Mouse (Mus musculus) liver, embryonic 11.5 days (tissue): ENCODE results near the gene Cerk. TPM values are rescaled to one million over a fixed set of nuclear protein-coding genes. Genes with fewer than 3 reads are reported as not detected.
A peak's percentile ranks its signal among the peaks of the same experiment; 100 is the strongest.

ENCODE experiments used
- ATAC-seq: fragments of 200-750 bp; cut with Nextera tagmentation; replicated peaks from 2 replicates; pipeline ENCODE4 v1.8.0; 2017; ENCODE audit warnings: moderate number of reproducible peaks, mild to moderate bottlenecking, moderate TSS enrichment, moderate library complexity; ENCODE audit not compliant: low FRiP score
- DNase-seq: peaks from one replicate; pipeline ENCODE4 v3.0.0-alpha.2; 2017; ENCODE audit warnings: low spot score
- H3K27ac ChIP-seq: fragments of 300-500 bp; sonication (generic); 2 replicates; pipeline ENCODE4 v1.5.1; 2014; ENCODE audit warnings: mild to moderate bottlenecking, low read depth, low read length, control low read depth
- H3K27me3 ChIP-seq: fragments of 300-500 bp; sonication (generic); replicated peaks from 2 replicates; pipeline ENCODE4 v1.6.1; 2014; ENCODE audit warnings: low read length, mixed read lengths; ENCODE audit not compliant: control insufficient read depth, insufficient read depth
- H3K36me3 ChIP-seq: fragments of 300-500 bp; sonication (generic); 2 replicates; pipeline ENCODE4 v1.6.1; 2014; ENCODE audit warnings: mild to moderate bottlenecking, low read length, moderate library complexity, mixed read lengths; ENCODE audit not compliant: control insufficient read depth, insufficient read depth
- H3K4me1 ChIP-seq: fragments of 300-500 bp; sonication (generic); replicated peaks from 2 replicates; pipeline ENCODE4 v1.6.1; 2014; ENCODE audit warnings: low read length, mixed read lengths; ENCODE audit not compliant: control insufficient read depth, insufficient read depth
- H3K4me2 ChIP-seq: fragments of 300-500 bp; sonication (generic); 2 replicates; pipeline ENCODE4 v1.6.1; 2014; ENCODE audit warnings: mild to moderate bottlenecking, control low read depth, moderate library complexity
- H3K4me3 ChIP-seq: fragments of 300-500 bp; sonication (generic); 2 replicates; pipeline ENCODE4 v1.5.1; 2014; ENCODE audit warnings: low read depth, low read length, control low read depth
- H3K9ac ChIP-seq: fragments of 300-500 bp; sonication (generic); 2 replicates; pipeline ENCODE4 v1.6.1; 2014; ENCODE audit warnings: low read depth, low read length, control low read depth
- H3K9me3 ChIP-seq: fragments of 300-500 bp; sonication (generic); 2 replicates; pipeline ENCODE4 v1.6.1; 2016; ENCODE audit warnings: low read length, inconsistent platforms, mixed read lengths; ENCODE audit not compliant: control insufficient read depth
- WGBS: fragments of 180-500 bp; shearing (Covaris S2); extraction: QIAGEN DNeasy Blood & Tissue Kit; methylation state at CpG from one replicate; pipeline ENCODE4 v1.1.7; 2014; 5-methylcytosine and 5-hydroxymethylcytosine counted together
- polyA plus RNA-seq: library from polyadenylated mRNA; unstranded; fragments of >200 nt; fragmentation: Nextera tagmentation; extraction: Ambion mirVana; gene quantifications from 2 replicates; pipeline ENCODE4 v1.2.1, GENCODE M21; 2014

The Cerk gene
- polyA plus RNA-seq, 1 experiment from 2014 or later = 8.5 TPM

DNA sequence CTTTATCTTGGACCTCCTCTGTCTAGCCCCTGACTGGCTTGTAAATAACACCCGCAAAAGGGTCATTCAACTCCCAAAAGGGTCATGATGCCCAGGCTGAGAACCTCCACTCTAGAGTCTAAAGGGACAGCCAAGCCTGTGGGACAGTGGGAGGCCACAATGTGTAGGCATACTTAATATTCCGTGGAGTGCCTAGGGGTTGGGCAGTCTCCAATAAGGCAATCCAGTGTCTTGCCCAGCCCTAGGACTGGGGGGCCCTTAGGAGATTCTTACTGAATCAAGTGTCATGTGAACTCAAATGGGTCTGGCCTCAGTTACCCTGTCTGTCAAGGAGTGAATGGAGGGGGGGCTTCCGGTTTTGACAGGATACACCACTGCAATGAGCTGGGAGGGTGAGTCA, 56.9 kb downstream of the Cerk start:
- no peaks in the 10 kb centered on the region for H3K9me3 ChIP-seq
- H3K27me3 ChIP-seq = no peaks in the 10 kb centered on the region
- H3K36me3 ChIP-seq = peaks cover 15% of the 10 kb centered on the region; the same call in 1 of the 2 replicates
- H3K4me1 ChIP-seq = no peaks in the 10 kb centered on the region
- no peak overlapping the region for H3K4me3 ChIP-seq
- no peak for DNase-seq
- H3K9ac ChIP-seq = no peak overlapping the region
- 88% methylated on average over 3 of the region's 3 CpGs for WGBS
- no peak overlapping the region for H3K27ac ChIP-seq
- H3K4me2 ChIP-seq = no peak overlapping the region
- no peak for ATAC-seq

GRCm38 (mm10) chr15:86124359-86124758, 61.6 kb downstream of the Cerk start:
- H3K4me1 ChIP-seq = no peaks in the 10 kb centered on the region
- H3K4me3 ChIP-seq = no peak overlapping the region
- no peak overlapping the region for H3K9ac ChIP-seq
- H3K9me3 ChIP-seq = no peaks in the 10 kb centered on the region
- H3K36me3 ChIP-seq = peaks cover 21% of the 10 kb centered on the region
- H3K27ac ChIP-seq = no peak overlapping the region
- no peaks in the 10 kb centered on the region for H3K27me3 ChIP-seq
- ATAC-seq (peak; percentile 41; the same call in 1 of the 2 replicates), DNase-seq (no peak)
- WGBS = 48% methylated on average over 1 of the region's 1 CpGs
- H3K4me2 ChIP-seq = no peak overlapping the region

DNA sequence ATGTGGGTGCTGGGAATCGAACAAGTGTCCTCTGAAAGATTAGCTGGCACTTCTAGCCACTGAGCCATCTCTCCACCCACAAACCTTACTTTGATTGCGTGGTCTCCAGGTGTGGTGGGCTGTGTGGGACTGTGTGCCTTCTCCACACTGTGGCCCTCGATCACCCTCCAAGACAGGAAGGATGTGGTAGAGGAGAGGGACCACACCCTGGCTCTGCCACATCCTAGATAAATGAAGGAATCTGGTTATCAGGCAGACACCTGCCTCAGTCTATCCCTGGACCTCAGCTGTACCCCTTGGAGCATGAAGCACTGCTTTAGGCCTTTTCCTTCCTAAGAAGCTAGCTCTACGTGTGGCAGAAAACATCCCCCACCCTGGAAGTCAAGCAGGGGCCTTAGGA, 62.5 kb downstream of the Cerk start:
- Histone ChIP-seq H3K27ac (no peak overlapping the region), H3K9me3 (no peaks in the 10 kb centered on the region), H3K36me3 (peaks cover 21% of the 10 kb centered on the region), H3K4me3 (no peak overlapping the region), H3K4me2 (no peak overlapping the region), H3K27me3 (no peaks in the 10 kb centered on the region), H3K4me1 (no peaks in the 10 kb centered on the region), H3K9ac (no peak overlapping the region)
- WGBS = 62% methylated on average over 4 of the region's 4 CpGs
- DNase-seq (no peak), ATAC-seq (peak; percentile 50; the same call in 1 of the 2 replicates)

- Histone ChIP-seq H3K4me1 (no peaks in the 10 kb centered on the region), H3K36me3 (peaks cover 17% of the 10 kb centered on the region), H3K27ac (no peak overlapping the region), H3K4me2 (no peak overlapping the region), H3K4me3 (no peak overlapping the region), H3K27me3 (no peaks in the 10 kb centered on the region), H3K9me3 (no peaks in the 10 kb centered on the region), H3K9ac (no peak overlapping the region)
- 89% methylated on average over 9 of the region's 9 CpGs for WGBS
- ATAC-seq = no peak
- no peak for DNase-seq
These were observed 63.5 kb downstream of the Cerk start for GRCm38 (mm10) chr15:86122261-86122949.

DNA sequence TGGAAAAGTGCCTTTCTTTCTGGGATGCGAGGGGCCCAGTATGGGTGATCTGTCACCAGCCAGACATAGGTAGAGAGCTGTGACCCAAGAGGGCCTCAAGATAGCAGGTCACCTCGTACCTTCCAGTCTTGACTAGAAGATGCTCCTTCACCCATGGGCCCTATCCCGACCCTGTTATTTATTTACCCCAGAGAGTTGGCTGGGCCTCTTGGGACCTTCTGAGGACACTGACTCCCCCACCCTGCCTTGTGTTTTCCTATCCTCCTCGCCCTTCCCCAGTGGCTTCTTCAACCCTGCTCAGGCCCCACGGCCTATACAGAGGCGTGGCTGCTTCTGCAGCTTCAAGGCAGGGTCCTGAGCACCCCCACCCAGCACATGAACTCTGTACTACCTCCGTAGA, 66.8 kb downstream of the Cerk start:
- Histone ChIP-seq H3K4me2 (no peak overlapping the region), H3K9ac (no peak overlapping the region), H3K4me3 (no peak overlapping the region), H3K27ac (no peak overlapping the region), H3K27me3 (no peaks in the 10 kb centered on the region), H3K9me3 (no peaks in the 10 kb centered on the region), H3K36me3 (peaks cover 15% of the 10 kb centered on the region), H3K4me1 (peaks cover 14% of the 10 kb centered on the region)
- DNase-seq = no peak
- 75% methylated on average over 7 of the region's 7 CpGs for WGBS
- ATAC-seq = no peak

- ATAC-seq (no peak), DNase-seq (no peak)
- Histone ChIP-seq H3K27ac (no peak overlapping the region), H3K4me2 (no peak overlapping the region), H3K9ac (no peak overlapping the region), H3K9me3 (no peaks in the 10 kb centered on the region), H3K4me3 (no peak overlapping the region), H3K36me3 (peaks cover 8% of the 10 kb centered on the region), H3K4me1 (peaks cover 27% of the 10 kb centered on the region), H3K27me3 (no peaks in the 10 kb centered on the region)
- 73% methylated on average over 15 of the region's 15 CpGs for WGBS
These were observed 68.5 kb downstream of the Cerk start for GRCm38 (mm10) chr15:86117115-86118100.

DNA sequence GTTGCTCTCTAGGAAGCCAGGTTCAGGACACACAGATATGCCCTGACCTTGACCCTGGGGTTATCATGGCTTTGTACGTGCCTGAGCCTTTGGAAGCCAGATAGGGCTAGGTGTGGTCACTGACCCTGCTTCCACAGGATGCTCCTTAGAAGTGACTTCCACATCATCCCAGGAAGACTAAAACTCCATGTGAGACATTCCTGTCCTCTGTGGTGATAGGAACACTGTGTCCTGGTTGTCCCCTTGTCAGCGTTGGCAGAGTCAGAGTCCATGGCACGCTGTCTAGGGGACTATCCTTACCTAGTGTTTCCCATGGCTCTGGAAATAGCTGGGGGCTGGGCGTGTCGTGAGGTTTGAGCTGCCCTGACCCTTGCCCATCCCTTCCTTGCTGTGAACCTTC, 69.5 kb downstream of the Cerk start:
- H3K27ac ChIP-seq = no peak overlapping the region
- no peak overlapping the region for H3K4me2 ChIP-seq
- ATAC-seq = no peak
- peaks cover 5% of the 10 kb centered on the region; the same call in 1 of the 2 replicates for H3K36me3 ChIP-seq
- no peak overlapping the region for H3K4me3 ChIP-seq
- no peaks in the 10 kb centered on the region for H3K9me3 ChIP-seq
- peaks cover 34% of the 10 kb centered on the region for H3K4me1 ChIP-seq
- H3K9ac ChIP-seq = no peak overlapping the region
- DNase-seq = no peak
- WGBS = 50% methylated on average over 5 of the region's 5 CpGs
- no peaks in the 10 kb centered on the region for H3K27me3 ChIP-seq

DNA sequence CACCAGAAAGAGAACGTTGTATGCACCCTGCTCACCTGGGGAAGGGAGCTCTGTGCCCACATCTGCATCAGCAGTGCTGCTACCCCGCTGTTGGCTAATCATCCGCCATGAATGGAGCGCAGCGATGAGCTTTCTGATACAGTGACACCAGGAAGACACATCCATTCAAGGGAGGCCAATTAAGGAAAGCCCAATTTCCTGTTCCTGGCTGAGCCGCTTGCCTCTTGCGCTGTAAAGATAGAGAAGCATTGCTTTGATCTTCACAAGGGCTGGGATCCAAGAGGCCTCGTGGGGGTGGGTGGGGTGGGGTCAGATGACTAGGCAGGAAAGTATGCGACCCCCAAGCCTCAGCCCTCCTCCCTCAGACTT, 72.6 kb downstream of the Cerk start:
- no peak overlapping the region for H3K4me3 ChIP-seq
- H3K27ac ChIP-seq = peak overlapping the region; percentile 67
- 0 out of 2 replicates have a peak, but pooled peaks have one; percentile 34 for ATAC-seq
- peak overlapping the region; percentile 27; the same call in 1 of the 2 replicates for H3K9ac ChIP-seq
- H3K36me3 ChIP-seq = no peaks in the 10 kb centered on the region
- no peak for DNase-seq
- H3K4me1 ChIP-seq = peaks cover 43% of the 10 kb centered on the region
- WGBS = 6% methylated on average over 9 of the region's 9 CpGs
- no peaks in the 10 kb centered on the region for H3K27me3 ChIP-seq
- H3K4me2 ChIP-seq = peak overlapping the region; percentile 45
- no peaks in the 10 kb centered on the region for H3K9me3 ChIP-seq
